Mouse (Mus musculus) bone marrow, adult 2 months (tissue): ENCODE measurements around the gene Zc3hav1.

Experiments used
- CTCF ChIP-seq: fragments of 200-500 bp; IDR thresholded peaks from 2 replicates; pipeline ENCODE4 v1.5.1; 2011; ENCODE audit warnings: low read length, control low read depth; ENCODE audit not compliant: control insufficient read depth, insufficient read depth
- POLR2A ChIP-seq: fragments of 200-500 bp; IDR thresholded peaks from 2 replicates; pipeline ENCODE4 v1.6.1; 2011; ENCODE audit warnings: low read depth, mild to moderate bottlenecking, control low read depth, low read length, borderline replicate concordance; ENCODE audit not compliant: control insufficient read depth

DNA sequence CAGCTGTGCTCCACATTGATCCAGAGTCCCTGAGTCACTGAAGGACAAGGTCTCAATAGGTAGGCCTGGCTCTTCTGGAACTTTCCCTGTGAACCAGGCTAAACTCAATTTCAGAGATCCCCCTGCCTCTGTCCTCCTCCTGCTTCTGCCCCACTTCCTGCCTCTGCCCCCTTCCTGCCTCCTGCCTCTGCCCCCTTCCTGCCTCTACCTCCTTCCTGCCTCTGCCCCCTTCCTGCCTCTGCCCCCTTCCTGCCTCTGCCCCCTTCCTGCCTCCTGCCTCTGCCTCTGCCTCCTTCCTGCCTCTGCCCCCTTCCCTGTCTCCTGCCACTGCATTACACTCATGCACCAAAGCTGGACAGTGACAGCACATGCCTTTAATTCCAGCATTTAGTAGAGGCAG lies 44.7 kb downstream of the Zc3hav1 start:
- no peak for TF ChIP-seq POLR2A
- TF ChIP-seq CTCF, result no peak
